Mouse (Mus musculus): Measurements from ENCODE around the gene Slirp.

GRCm38 (mm10) chr12:87443115-87443699, 489 bp upstream of the Slirp start:
- no peak for TF ChIP-seq GATA1 (IDR thresholded peaks at IDR 0.05; ENCODE audit: low read length)
- no peak for TF ChIP-seq TAL1 (IDR thresholded peaks at IDR 0.05; ENCODE audit: low read length)
